In the genomic region with DNA sequence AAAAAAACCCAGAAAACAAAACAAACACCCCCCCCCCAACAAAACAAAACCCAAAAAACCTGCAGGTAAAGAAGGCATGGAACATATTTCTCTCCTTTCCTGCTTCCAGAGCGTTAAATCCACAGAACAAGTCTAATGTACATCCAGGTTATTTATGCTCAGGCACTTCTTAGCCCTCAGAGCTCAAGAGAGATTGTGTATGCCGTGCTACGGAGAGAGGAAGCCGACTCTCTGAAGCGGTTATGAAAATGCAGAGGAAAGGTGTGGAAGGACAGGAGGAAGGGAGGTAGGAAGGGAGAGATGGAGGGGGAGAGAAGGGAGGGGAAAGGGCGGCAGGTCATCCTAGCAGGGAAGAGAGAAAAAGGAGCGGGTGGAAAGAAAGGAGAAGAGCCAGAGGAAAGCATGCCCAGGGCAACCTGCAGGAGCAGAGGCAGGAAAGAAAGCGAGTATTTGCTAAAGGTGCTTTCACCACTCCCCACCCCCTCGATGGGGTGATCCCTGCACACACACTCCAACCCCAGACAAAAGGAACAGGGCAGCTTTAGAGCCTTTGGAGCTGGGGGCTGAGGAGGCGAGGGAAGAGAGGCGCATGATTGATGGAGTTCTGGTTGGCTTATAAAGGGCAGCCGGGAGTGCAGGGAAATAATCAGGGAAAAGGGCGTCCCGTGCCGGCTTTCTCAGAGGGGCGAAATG, we compare ENCODE assay signal across 7 mouse cellular contexts.
DNase-seq lines count a peak whose midpoint lies in the region; ATAC-seq and TF ChIP-seq lines count a peak whose summit lies in the region.

No protein-coding gene starts in this region.

- H3K27ac ChIP-seq in hindbrain, embryonic 10.5 days = peak overlapping the region; percentile 86
- no peak overlapping the region for H3K27ac ChIP-seq in liver, embryonic 13.5 days

- no peak for TF ChIP-seq CTCF in E14TG2a.4 (conservative IDR thresholded peaks at IDR 0.05; ENCODE audit: low read length)

- H3K27me3 ChIP-seq in E14TG2a.4 (ENCODE audit: insufficient read depth, low read length) = peaks cover 7% of the 10 kb centered on the region; the same call in 1 of the 2 replicates
- peaks cover 6% of the 10 kb centered on the region for H3K27me3 ChIP-seq in hindbrain, embryonic 10.5 days (ENCODE audit: insufficient read depth, poor library complexity, severe bottlenecking)
- H3K27me3 ChIP-seq in liver, embryonic 13.5 days = no peaks in the 10 kb centered on the region

- 0 out of 2 replicates have a peak overlapping the region, but pooled peaks have one; percentile 13 for H3K4me3 ChIP-seq in E14TG2a.4 (replicated peaks; ENCODE audit: low read length)
- H3K4me3 ChIP-seq in hindbrain, embryonic 10.5 days = peak overlapping the region; percentile 47
- no peak overlapping the region; the same call in 1 of the 2 replicates for H3K4me3 ChIP-seq in liver, embryonic 13.5 days (replicated peaks)

- peaks cover 9% of the 10 kb centered on the region for H3K9me3 ChIP-seq in E14TG2a.4 (ENCODE audit: low read length)
- peaks cover 11% of the 10 kb centered on the region; the same call in 1 of the 2 replicates for H3K9me3 ChIP-seq in hindbrain, embryonic 10.5 days
- H3K9me3 ChIP-seq in liver, embryonic 13.5 days (replicated peaks) = no peaks in the 10 kb centered on the region

- no peaks in the 10 kb centered on the region for H3K36me3 ChIP-seq in E14TG2a.4 (ENCODE audit: insufficient read depth, low read length)
- H3K36me3 ChIP-seq in hindbrain, embryonic 10.5 days = 0 out of 2 replicates have a peak, but pooled peaks cover 6% of the 10 kb centered on the region
- H3K36me3 ChIP-seq in liver, embryonic 13.5 days = no peaks in the 10 kb centered on the region

- ATAC-seq in liver, embryonic 13.5 days (ENCODE audit: low read depth) = no peak

- DNase-seq in Muller cell, postnatal 12 days (ENCODE audit: inconsistent ontology term) = peak; percentile 3
- DNase-seq in hindbrain, embryonic 10.5 days (ENCODE audit: low spot score) = peak; percentile 75
- no peak for DNase-seq in liver, embryonic 13.5 days
- no peak for DNase-seq in thymus, postnatal 14 days
- no peak for DNase-seq in thymus, postnatal 25 days
- DNase-seq in adrenal gland, postnatal 25 days = no peak

- 7% methylated on average over 16 of the region's 16 CpGs for WGBS in hindbrain, embryonic 10.5 days
- WGBS in liver, embryonic 13.5 days (ENCODE audit: insufficient replicate concordance) = 16% methylated on average over 16 of the region's 16 CpGs

- peak overlapping the region; percentile 40 for H3K4me2 ChIP-seq in liver, embryonic 13.5 days

- no peak overlapping the region for H3K9ac ChIP-seq in liver, embryonic 13.5 days

- peaks cover 7% of the 10 kb centered on the region; the same call in 1 of the 2 replicates for H3K4me1 ChIP-seq in E14TG2a.4 (replicated peaks; ENCODE audit: low read depth, low read length)
- H3K4me1 ChIP-seq in hindbrain, embryonic 10.5 days (replicated peaks) = peaks cover 28% of the 10 kb centered on the region
- H3K4me1 ChIP-seq in liver, embryonic 13.5 days (replicated peaks) = no peaks in the 10 kb centered on the region

Comparison
In these comparisons a context has a peak if more than half of its experiments do, and no peak if none do; other contexts are left out.
1. DNase-seq: peak in Muller cell, postnatal 12 days (single experiment) and hindbrain, embryonic 10.5 days (single experiment); none in liver, embryonic 13.5 days (single experiment), thymus, postnatal 14 days (single experiment), thymus, postnatal 25 days (single experiment) and adrenal gland, postnatal 25 days (single experiment).